Mouse (Mus musculus) lung, adult 2 months (tissue): ENCODE measurements at regions not wholly inside any gene's neighbourhood (a gene's known extent, or its start where the extent isn't known, plus 50 kb on each side); places are given as distances from the start of the nearest gene placed in this dataset.

ENCODE experiments used
- CTCF ChIP-seq: fragments of 200-500 bp; IDR thresholded peaks from 2 replicates; pipeline ENCODE4 v1.5.1; 2011; ENCODE audit warnings: mild to moderate bottlenecking, low read length, control low read depth; ENCODE audit not compliant: insufficient read depth
- POLR2A ChIP-seq: fragments of 200-500 bp; IDR thresholded peaks from 2 replicates; pipeline ENCODE4 v1.6.1; 2011; ENCODE audit warnings: low read depth, mild to moderate bottlenecking, control low read depth, low read length, borderline replicate concordance; ENCODE audit errors: extremely low read depth

DNA sequence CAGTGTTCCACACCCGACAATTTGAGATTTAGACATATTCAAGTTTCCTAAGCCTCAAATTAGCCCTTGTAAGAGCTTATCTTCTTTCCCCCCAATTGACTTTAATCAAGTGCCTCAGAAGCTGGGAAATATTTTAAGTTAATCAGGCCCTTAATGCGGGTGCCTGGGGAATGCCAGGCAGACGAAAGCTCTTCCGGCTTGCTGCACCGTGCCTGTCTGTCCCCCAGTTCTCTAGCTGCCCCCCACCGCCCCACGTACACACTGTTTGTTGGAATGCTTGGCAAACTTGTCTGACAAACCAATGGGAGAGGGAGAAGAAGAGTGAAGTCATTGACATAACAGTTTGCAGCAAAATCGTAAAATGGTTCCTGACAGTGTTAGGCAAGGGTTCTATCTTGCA is 226.9 kb upstream of the Cdh5 start:
- TF ChIP-seq CTCF (no peak), POLR2A (no peak)
